Mouse (Mus musculus): Measurements from ENCODE around the gene Epha2. TPM values are rescaled to one million over a fixed set of nuclear protein-coding genes. Genes with fewer than 3 reads are reported as not detected.
A peak's percentile ranks its signal among the peaks of the same experiment; 100 is the strongest.

The Epha2 gene
- polyA plus RNA-seq, 1 experiment from 2014 or later: 2.0 TPM

DNA sequence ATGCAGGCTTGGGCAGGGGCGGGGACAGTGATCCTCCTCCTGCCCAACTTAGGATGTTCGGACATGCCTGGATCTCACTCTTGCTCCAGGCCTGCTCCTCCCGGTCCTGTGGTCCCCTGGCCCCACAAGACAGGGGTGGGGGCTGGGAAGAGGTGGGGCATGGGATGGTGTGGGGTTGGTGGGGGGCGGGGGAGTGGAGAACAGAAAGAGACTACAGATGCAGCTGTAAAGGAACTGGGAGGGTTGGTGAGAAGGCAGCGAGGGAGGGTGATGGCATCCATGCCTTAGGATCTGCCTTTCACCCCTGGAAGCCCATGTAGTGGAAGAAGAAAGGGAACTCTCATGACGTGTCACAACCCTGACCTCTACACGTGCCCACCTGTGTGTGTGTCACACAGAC lies 40.4 kb downstream of the Epha2 start:
- Histone ChIP-seq H3K9me3 (no peaks in the 10 kb centered on the region), H3K27me3 (0 out of 2 replicates have a peak, but pooled peaks cover 3% of the 10 kb centered on the region), H3K4me2 (no peak overlapping the region), H3K36me3 (replicated peaks) (no peaks in the 10 kb centered on the region), H3K9ac (no peak overlapping the region), H3K27ac (no peak overlapping the region), H3K4me1 (peaks cover 21% of the 10 kb centered on the region), H3K4me3 (replicated peaks) (no peak overlapping the region)
- no peak for ATAC-seq (ENCODE audit: low FRiP score)
- WGBS: 57% methylated on average over 7 of the region's 7 CpGs

DNA sequence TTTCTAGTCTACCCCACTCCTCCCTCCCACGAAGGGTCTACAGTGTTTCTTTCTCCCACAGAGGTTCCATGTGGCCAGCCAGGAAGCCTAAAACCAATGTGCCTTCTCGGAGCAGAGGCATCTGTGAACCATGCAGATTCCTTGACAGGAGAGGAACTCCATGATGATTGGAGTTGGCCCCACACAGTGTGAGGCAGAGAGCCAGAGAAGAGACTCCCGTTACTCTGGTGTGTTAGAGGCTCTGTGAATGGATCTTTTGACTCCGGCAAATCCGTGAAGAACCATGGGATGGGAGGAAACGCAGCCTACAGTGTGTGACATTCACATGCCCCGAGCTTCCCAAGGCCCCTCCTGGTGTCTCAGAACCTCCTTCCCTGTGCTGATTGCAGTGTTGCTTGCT lies 42.5 kb downstream of the Epha2 start:
- H3K27ac ChIP-seq: no peak overlapping the region
- no peak for ATAC-seq (ENCODE audit: low FRiP score)
- no peak overlapping the region for H3K4me2 ChIP-seq
- no peak overlapping the region for H3K9ac ChIP-seq
- H3K4me3 ChIP-seq (replicated peaks): no peak overlapping the region
- no peaks in the 10 kb centered on the region for H3K36me3 ChIP-seq (replicated peaks)
- WGBS: 77% methylated on average over 7 of the region's 7 CpGs
- H3K4me1 ChIP-seq: peaks cover 12% of the 10 kb centered on the region
- H3K9me3 ChIP-seq: no peaks in the 10 kb centered on the region
- H3K27me3 ChIP-seq: 0 out of 2 replicates have a peak, but pooled peaks cover 3% of the 10 kb centered on the region

DNA sequence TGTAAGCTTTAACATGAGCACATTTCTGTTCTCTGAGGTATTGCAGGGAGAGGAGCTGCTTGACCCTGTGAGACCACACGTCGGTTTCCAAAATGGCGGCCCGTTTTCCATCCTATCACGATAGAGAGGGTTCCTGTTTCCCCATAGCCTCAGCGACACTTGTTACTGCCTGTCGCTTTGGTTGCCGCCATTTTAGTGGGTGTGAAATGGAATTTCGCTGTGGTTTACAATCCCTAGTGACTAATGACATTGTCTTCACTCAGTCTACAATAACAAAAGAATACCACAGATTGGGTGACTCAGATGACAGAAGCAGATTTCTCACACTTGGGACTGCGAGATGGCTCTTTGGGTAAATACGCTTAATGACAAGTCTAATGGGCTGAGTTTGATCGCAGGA lies 44.2 kb downstream of the Epha2 start:
- Histone ChIP-seq H3K27me3 (no peaks in the 10 kb centered on the region), H3K4me3 (replicated peaks) (no peak overlapping the region), H3K27ac (no peak overlapping the region), H3K4me1 (no peaks in the 10 kb centered on the region; the same call in 1 of the 2 replicates), H3K9ac (no peak overlapping the region), H3K4me2 (no peak overlapping the region), H3K36me3 (replicated peaks) (no peaks in the 10 kb centered on the region), H3K9me3 (no peaks in the 10 kb centered on the region)
- 95% methylated on average over 12 of the region's 12 CpGs for WGBS
- ATAC-seq (ENCODE audit: low FRiP score): no peak

DNA sequence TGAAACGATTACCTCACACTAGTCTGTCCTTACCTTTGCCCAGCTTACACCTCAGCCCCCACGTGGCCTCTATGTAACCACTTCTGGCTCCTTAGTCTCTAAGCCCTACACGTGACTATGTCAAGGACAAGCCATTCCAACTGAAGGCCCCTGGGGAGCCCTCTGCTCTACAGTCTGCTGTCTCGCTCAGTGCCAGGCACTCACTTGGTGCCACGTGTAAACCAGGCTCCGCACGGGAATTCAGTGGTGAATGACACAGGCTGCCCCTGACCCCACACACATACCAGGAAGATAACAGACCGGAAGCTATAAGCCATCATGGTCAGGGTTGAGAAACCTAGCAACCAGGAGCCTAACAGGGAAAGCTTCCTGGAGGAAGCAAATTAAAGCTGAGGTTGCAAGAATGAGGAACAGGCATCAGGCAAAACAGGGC lies 46.3 kb downstream of the Epha2 start:
- Histone ChIP-seq H3K36me3 (replicated peaks) (no peaks in the 10 kb centered on the region), H3K27me3 (no peaks in the 10 kb centered on the region), H3K9ac (no peak overlapping the region), H3K4me3 (replicated peaks) (no peak overlapping the region), H3K4me1 (no peaks in the 10 kb centered on the region; the same call in 1 of the 2 replicates), H3K27ac (no peak overlapping the region), H3K9me3 (no peaks in the 10 kb centered on the region), H3K4me2 (no peak overlapping the region)
- WGBS: 82% methylated on average over 8 of the region's 8 CpGs
- ATAC-seq (ENCODE audit: low FRiP score): no peak

DNA sequence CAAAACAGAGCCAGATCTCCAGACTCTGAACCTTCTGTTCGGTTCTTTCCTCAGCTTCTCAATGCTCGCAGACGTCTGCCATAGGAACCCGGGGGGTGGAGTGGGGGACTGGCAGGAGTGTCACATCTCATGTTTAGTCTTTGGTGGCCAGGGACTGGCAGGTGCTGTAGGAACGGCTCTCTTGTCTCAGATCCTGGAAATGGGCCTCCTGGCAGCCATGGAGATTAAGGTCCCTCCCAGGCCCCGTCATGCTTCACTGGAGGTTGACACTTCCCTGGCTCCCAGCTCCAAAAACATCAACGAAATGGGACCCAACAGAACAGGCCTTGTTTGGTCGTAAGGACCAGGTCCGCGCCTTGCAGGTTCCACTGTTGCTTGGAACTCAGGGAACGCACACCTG lies 47.6 kb downstream of the Epha2 start:
- Histone ChIP-seq H3K9me3 (no peaks in the 10 kb centered on the region), H3K9ac (no peak overlapping the region), H3K4me2 (no peak overlapping the region), H3K36me3 (replicated peaks) (no peaks in the 10 kb centered on the region), H3K27ac (no peak overlapping the region), H3K4me3 (replicated peaks) (no peak overlapping the region), H3K27me3 (no peaks in the 10 kb centered on the region), H3K4me1 (no peaks in the 10 kb centered on the region)
- 72% methylated on average over 11 of the region's 11 CpGs for WGBS
- no peak for ATAC-seq (ENCODE audit: low FRiP score)

DNA sequence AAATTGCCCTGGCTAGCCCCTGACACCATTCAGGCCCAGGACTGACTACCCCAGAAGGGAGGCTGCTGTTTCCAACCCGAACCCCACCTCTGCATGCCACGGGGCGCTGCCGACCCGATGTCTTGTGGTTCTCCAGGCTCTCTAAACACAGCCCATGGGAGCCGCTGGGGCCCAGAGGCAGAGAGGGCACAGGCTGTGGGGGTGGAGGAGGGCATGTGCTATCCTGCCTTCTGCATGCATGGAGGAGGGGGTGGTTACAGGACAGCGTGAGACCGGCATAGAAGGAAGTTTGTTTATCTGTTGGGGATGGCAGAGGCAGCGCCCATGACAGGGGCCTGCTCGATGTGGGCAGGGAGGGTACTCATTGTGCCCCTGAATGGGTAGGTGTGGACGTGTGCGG lies 49.0 kb downstream of the Epha2 start:
- WGBS: 86% methylated on average over 12 of the region's 12 CpGs

DNA sequence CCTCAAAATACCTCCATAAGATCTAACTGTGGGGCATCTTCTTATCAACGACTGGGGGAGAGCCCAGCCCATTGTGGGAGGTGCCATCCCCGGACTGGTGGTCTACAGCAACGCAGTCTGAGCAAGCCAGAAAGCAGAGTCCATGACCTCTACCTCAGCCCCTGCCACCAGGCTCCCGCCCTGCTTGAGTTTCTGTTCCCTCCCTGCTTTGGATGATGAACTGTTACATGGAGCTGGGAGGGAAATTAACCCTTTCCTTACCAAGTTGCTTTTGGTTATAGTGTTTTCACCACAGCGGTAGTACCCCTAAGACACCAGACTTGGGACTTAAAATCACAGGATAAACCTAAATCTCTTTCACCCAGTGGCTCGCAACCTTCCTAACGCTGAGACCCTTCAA lies 50.9 kb downstream of the Epha2 start:
- WGBS: 71% methylated on average over 7 of the region's 7 CpGs
- H3K27ac ChIP-seq: no peak overlapping the region
- no peaks in the 10 kb centered on the region for H3K9me3 ChIP-seq
- no peak for ATAC-seq (ENCODE audit: low FRiP score)
- no peak overlapping the region for H3K9ac ChIP-seq
- H3K36me3 ChIP-seq (replicated peaks): no peaks in the 10 kb centered on the region
- no peaks in the 10 kb centered on the region for H3K4me1 ChIP-seq
- no peak overlapping the region for H3K4me3 ChIP-seq (replicated peaks)
- H3K27me3 ChIP-seq: no peaks in the 10 kb centered on the region
- H3K4me2 ChIP-seq: no peak overlapping the region

More for the DNA sequence above, 49.0 kb downstream of the Epha2 start:
- H3K4me1 ChIP-seq: no peaks in the 10 kb centered on the region
- H3K27me3 ChIP-seq: no peaks in the 10 kb centered on the region
- ATAC-seq (ENCODE audit: low FRiP score): no peak
- H3K27ac ChIP-seq: no peak overlapping the region
- no peak overlapping the region for H3K9ac ChIP-seq
- no peaks in the 10 kb centered on the region for H3K9me3 ChIP-seq
- no peak overlapping the region for H3K4me3 ChIP-seq (replicated peaks)
- no peaks in the 10 kb centered on the region for H3K36me3 ChIP-seq (replicated peaks)
- no peak overlapping the region for H3K4me2 ChIP-seq

DNA sequence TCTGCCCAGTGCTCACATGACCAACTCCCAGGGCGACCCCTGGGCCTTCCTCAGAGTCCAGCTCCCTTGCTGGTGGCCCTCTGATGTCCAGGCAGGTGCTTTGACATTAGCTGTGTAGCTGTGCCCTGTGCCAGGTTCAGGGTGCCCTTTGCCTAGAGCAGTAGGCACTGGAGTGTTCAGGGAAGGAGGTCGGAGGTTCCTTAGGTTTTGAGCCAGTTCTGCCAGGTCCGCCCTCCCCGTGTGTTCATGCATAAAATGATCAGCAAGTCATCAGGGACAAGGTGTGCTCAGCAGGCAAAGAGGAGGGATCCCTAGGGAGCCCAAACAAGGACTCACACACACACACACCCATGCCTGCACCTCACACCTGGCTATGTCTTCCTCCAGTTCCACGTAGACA lies 51.9 kb downstream of the Epha2 start:
- no peak for ATAC-seq (ENCODE audit: low FRiP score)
- Histone ChIP-seq H3K4me2 (no peak overlapping the region), H3K9me3 (no peaks in the 10 kb centered on the region), H3K4me1 (no peaks in the 10 kb centered on the region), H3K9ac (no peak overlapping the region), H3K27me3 (no peaks in the 10 kb centered on the region), H3K36me3 (replicated peaks) (no peaks in the 10 kb centered on the region), H3K27ac (no peak overlapping the region), H3K4me3 (replicated peaks) (no peak overlapping the region)
- WGBS: 73% methylated on average over 5 of the region's 5 CpGs

DNA sequence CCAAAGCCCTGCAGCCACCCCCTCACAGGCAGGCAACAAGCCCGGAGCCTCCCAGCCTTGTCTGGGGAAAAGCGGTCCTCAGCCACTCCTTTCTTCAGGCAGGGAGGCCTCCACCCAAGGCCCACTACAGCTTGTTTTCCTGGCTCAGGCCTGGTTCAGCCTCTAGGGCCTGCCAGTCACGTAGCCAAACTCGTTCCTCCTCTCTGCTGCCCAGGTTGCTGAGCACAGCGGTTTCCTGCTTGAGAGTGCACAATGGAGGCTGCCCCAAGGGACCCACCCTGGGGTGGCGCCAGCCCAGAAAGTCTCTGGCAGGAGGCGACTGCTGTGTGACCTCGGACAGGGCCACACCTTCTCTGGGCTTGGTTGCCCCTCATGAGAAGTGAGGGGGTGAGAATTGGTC lies 52.8 kb downstream of the Epha2 start:
- H3K9ac ChIP-seq: no peak overlapping the region
- H3K27ac ChIP-seq: no peak overlapping the region
- no peak for ATAC-seq (ENCODE audit: low FRiP score)
- H3K4me2 ChIP-seq: no peak overlapping the region
- H3K36me3 ChIP-seq (replicated peaks): no peaks in the 10 kb centered on the region
- H3K9me3 ChIP-seq: no peaks in the 10 kb centered on the region
- no peak overlapping the region for H3K4me3 ChIP-seq (replicated peaks)
- no peaks in the 10 kb centered on the region for H3K4me1 ChIP-seq
- WGBS: 75% methylated on average over 8 of the region's 8 CpGs
- H3K27me3 ChIP-seq: no peaks in the 10 kb centered on the region

DNA sequence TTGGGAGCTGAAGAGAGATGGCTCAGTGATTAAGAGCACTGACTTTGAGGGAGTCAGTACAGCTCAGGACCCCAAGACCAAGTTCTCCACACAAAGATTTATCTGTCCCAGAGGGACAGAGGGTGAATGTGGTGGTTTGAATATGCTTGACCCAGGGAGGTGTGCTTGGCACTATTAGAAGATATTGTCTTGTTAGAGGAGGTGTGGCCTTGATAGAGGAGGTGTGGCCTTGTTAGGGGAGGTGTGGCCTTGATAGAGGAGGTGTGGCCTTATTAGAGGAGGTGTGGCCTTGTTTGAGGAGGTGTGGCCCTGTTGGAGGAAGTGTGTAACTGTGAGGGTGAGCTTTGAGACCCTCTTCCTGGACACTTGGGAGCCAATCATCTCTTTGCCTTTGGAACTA lies 56.8 kb downstream of the Epha2 start:
- H3K9ac ChIP-seq: no peak overlapping the region
- H3K4me1 ChIP-seq: peaks cover 7% of the 10 kb centered on the region
- no peak overlapping the region for H3K4me2 ChIP-seq
- ATAC-seq (ENCODE audit: low FRiP score): no peak
- no peaks in the 10 kb centered on the region for H3K36me3 ChIP-seq (replicated peaks)
- H3K27ac ChIP-seq: no peak overlapping the region
- no peaks in the 10 kb centered on the region for H3K9me3 ChIP-seq
- 0 out of 2 replicates have a peak, but pooled peaks cover 6% of the 10 kb centered on the region for H3K27me3 ChIP-seq
- no peak overlapping the region for H3K4me3 ChIP-seq (replicated peaks)

DNA sequence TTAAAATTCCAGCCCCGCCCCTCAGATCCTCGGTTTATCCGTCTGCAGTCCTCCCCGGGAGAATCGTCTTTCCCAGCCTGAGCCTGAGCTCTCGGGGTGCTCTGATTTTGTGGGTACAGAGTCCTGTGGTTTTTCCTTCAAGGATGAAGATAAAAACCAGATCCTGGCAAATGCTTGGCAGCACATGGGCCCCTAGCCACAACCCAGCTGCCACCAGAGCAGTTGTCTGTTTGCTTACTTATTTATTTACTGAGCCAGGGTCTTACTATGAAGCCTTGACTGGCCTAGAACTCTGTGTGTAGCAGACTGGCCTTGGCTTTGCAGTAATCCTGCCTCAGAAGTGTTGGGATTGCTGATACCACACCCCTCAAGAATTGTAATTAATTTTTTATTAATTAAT lies 58.2 kb downstream of the Epha2 start:
- no peaks in the 10 kb centered on the region for H3K9me3 ChIP-seq

DNA sequence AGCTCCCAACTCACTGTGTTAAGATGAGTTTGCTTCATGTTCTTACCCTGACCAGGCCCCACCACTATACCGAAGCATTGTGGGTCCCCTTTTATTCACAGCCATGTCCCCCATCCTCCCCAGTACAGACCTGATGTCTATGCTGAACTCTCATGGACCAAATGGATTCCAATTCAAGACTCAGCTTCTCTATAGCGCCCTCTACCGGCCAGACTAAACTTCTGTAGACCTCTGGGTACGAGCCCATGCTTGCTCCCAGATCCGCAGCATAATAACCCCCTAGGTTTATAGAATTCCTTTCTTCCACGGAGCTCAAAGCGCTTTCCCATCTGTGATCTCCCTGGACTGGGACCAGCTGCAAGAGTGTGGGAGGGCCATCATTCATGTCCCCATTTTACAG lies 59.8 kb downstream of the Epha2 start:
- no peak overlapping the region for H3K4me3 ChIP-seq (replicated peaks)
- peaks cover 7% of the 10 kb centered on the region for H3K4me1 ChIP-seq
- H3K36me3 ChIP-seq (replicated peaks): no peaks in the 10 kb centered on the region
- peaks cover 31% of the 10 kb centered on the region for H3K27me3 ChIP-seq
- no peak overlapping the region for H3K27ac ChIP-seq
- 24% methylated on average over 7 of the region's 7 CpGs for WGBS
- H3K9ac ChIP-seq: no peak overlapping the region
- no peak for ATAC-seq (ENCODE audit: low FRiP score)
- no peaks in the 10 kb centered on the region for H3K9me3 ChIP-seq
- no peak overlapping the region for H3K4me2 ChIP-seq

More for the DNA sequence above, 58.2 kb downstream of the Epha2 start:
- no peak overlapping the region for H3K4me3 ChIP-seq (replicated peaks)
- H3K9ac ChIP-seq: no peak overlapping the region
- ATAC-seq (ENCODE audit: low FRiP score): no peak
- no peak overlapping the region for H3K4me2 ChIP-seq
- no peak overlapping the region for H3K27ac ChIP-seq
- H3K4me1 ChIP-seq: peaks cover 7% of the 10 kb centered on the region
- H3K27me3 ChIP-seq: peaks cover 15% of the 10 kb centered on the region
- 86% methylated on average over 6 of the region's 6 CpGs for WGBS
- no peaks in the 10 kb centered on the region for H3K36me3 ChIP-seq (replicated peaks)

DNA sequence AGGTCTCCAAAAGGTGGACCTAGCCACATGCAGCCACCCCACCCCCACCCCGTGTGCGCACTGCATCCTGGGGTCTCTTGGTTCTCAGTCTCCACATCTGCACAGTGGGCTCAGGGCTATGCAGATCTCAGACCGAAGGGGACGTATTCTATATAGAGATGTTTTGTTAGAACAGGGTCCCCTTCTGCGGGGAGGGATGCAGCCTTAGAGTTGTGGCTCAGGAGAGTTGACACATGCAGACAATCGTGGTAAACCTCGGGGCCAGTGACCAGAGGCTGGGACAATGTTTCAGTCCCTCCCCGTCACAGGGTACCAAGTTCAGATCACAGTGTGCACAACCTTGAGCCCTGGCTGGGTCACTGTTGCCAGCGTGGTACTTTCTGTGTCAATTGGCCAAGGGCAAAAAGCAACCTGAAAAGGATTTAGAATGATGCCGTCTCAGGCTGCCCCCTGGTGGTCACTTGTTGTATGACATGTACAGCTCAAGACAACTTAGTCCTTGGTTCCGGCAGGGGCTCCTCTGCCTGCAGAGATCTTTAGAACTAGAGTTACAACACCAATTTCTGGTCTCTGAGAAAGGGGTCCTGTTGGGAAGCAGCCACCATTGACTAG lies 62.0 kb downstream of the Epha2 start:
- Histone ChIP-seq H3K27me3 (peaks cover 53% of the 10 kb centered on the region), H3K27ac (no peak overlapping the region), H3K36me3 (replicated peaks) (no peaks in the 10 kb centered on the region), H3K4me1 (peaks cover 11% of the 10 kb centered on the region), H3K4me3 (replicated peaks) (no peak overlapping the region), H3K4me2 (no peak overlapping the region), H3K9ac (no peak overlapping the region), H3K9me3 (no peaks in the 10 kb centered on the region)
- WGBS: 27% methylated on average over 11 of the region's 11 CpGs
- ATAC-seq (ENCODE audit: low FRiP score): 0 out of 2 replicates have a peak, but pooled peaks have one; percentile 30
